ENCODE assay signal across 8 mouse cellular contexts in the genomic region with DNA sequence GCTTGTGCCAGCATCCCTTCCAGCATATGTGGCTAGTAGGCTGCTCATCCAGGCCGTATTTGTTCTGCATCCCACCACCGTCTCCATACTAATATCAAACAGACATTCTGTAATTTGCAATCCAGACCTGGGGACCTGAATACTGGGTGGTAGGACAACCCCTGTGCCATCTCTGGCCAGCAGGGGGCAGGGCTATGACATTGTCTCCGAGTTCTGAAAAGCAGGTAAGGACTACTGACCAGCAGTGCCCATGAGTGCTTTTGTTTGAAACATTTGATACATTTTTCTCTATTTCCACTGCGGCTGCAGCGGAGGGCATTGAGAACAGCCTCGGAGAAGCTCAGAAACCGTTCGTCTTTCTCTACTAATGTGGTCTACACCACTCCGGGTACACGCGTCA. TPM values are rescaled to one million over a fixed set of nuclear protein-coding genes. Genes with fewer than 3 reads are reported as not detected.
DNase-seq lines count a peak whose midpoint lies in the region; ATAC-seq and TF ChIP-seq lines count a peak whose summit lies in the region.

No protein-coding gene starts in this region.

- no peak overlapping the region for H3K4me3 ChIP-seq in hindbrain, embryonic 10.5 days
- no peak overlapping the region for H3K4me3 ChIP-seq in hindbrain, embryonic 14.5 days (replicated peaks; ENCODE audit: low read length)
- H3K4me3 ChIP-seq in ES-Bruce4 (ENCODE audit: low read depth, low read length): no peak overlapping the region

- no peak overlapping the region for H3K4me2 ChIP-seq in hindbrain, embryonic 14.5 days (replicated peaks)

- no peak for TF ChIP-seq EP300 in ES-Bruce4 (IDR thresholded peaks at IDR 0.05; ENCODE audit: insufficient read depth, low read depth, low read length)

- DNase-seq in hindbrain, embryonic 10.5 days (ENCODE audit: low spot score): peak; percentile 21
- DNase-seq in hindbrain, embryonic 14.5 days (ENCODE audit: low spot score): no peak
- peak; percentile 31 for DNase-seq in embryo, embryonic 10.5 days (ENCODE audit: low spot score)
- peak; percentile 49 for DNase-seq in lung, postnatal 14 days
- no peak for DNase-seq in urinary bladder, postnatal 36 days (ENCODE audit: low spot score in 2 of 2)
- DNase-seq in urinary bladder, postnatal 25 days (ENCODE audit: low spot score): no peak
- DNase-seq in right cerebral cortex, postnatal 14 days: no peak

- no peaks in the 10 kb centered on the region for H3K27me3 ChIP-seq in hindbrain, embryonic 10.5 days (ENCODE audit: insufficient read depth, poor library complexity, severe bottlenecking)
- no peaks in the 10 kb centered on the region for H3K27me3 ChIP-seq in hindbrain, embryonic 14.5 days (ENCODE audit: control insufficient read depth, insufficient read depth, low read length)
- H3K27me3 ChIP-seq in ES-Bruce4 (ENCODE audit: control insufficient read depth, insufficient read depth, low read length, poor library complexity, severe bottlenecking): no peaks in the 10 kb centered on the region

- no peak for ATAC-seq in hindbrain, embryonic 14.5 days (ENCODE audit: low FRiP score)

- H3K27ac ChIP-seq in hindbrain, embryonic 10.5 days: no peak overlapping the region
- no peak overlapping the region for H3K27ac ChIP-seq in hindbrain, embryonic 14.5 days
- H3K27ac ChIP-seq in ES-Bruce4 (ENCODE audit: insufficient read depth, low read length): no peak overlapping the region

- 88% methylated on average over 11 of the region's 11 CpGs for WGBS in hindbrain, embryonic 10.5 days
- 89% methylated on average over 11 of the region's 11 CpGs for WGBS in hindbrain, embryonic 14.5 days

- TF ChIP-seq POLR2A in ES-Bruce4 (IDR thresholded peaks at IDR 0.05; ENCODE audit: insufficient read depth, low read length): no peak

- peaks cover 5% of the 10 kb centered on the region; the same call in 1 of the 2 replicates for H3K4me1 ChIP-seq in hindbrain, embryonic 10.5 days (replicated peaks)
- no peaks in the 10 kb centered on the region for H3K4me1 ChIP-seq in hindbrain, embryonic 14.5 days (replicated peaks; ENCODE audit: control insufficient read depth, insufficient read depth, low read length)
- H3K4me1 ChIP-seq in ES-Bruce4 (ENCODE audit: control insufficient read depth, insufficient read depth, low read length): no peaks in the 10 kb centered on the region

- peak; percentile 59 for TF ChIP-seq CTCF in ES-Bruce4 (IDR thresholded peaks at IDR 0.05; ENCODE audit: low read depth, low read length)

- no peaks in the 10 kb centered on the region for H3K36me3 ChIP-seq in hindbrain, embryonic 10.5 days
- peaks cover 16% of the 10 kb centered on the region for H3K36me3 ChIP-seq in hindbrain, embryonic 14.5 days (replicated peaks; ENCODE audit: control insufficient read depth, insufficient read depth)
- no peaks in the 10 kb centered on the region for H3K36me3 ChIP-seq in ES-Bruce4 (ENCODE audit: control insufficient read depth, insufficient read depth, low read length, poor library complexity, severe bottlenecking)

- no peak overlapping the region for H3K9ac ChIP-seq in hindbrain, embryonic 14.5 days
- H3K9ac ChIP-seq in ES-Bruce4 (ENCODE audit: low read depth, poor library complexity, severe bottlenecking): no peak overlapping the region

- no peaks in the 10 kb centered on the region for H3K9me3 ChIP-seq in hindbrain, embryonic 10.5 days
- no peaks in the 10 kb centered on the region for H3K9me3 ChIP-seq in hindbrain, embryonic 14.5 days (ENCODE audit: control insufficient read depth, low read length)
- no peaks in the 10 kb centered on the region for H3K9me3 ChIP-seq in ES-Bruce4 (replicated peaks; ENCODE audit: control insufficient read depth, insufficient read depth, low read length, poor library complexity, severe bottlenecking)

RNA-seq across cellular contexts. Expression of a gene that starts 44.0 kb away (rescaled TPM):
- not detected in 2 replicates for polyA plus RNA-seq in hindbrain, embryonic 10.5 days (2016; fragmentation: Nextera tagmentation; extraction: Ambion mirVana)
- not detected in 2 replicates for polyA plus RNA-seq in hindbrain, embryonic 14.5 days (2014; fragmentation: Nextera tagmentation; extraction: Ambion mirVana)
- not detected in 2 replicates for polyA plus RNA-seq in ES-Bruce4 (2011; ENCODE audit: insufficient read depth, insufficient read length, low read depth, missing spikeins)

RNA-seq across cellular contexts. Expression of a gene that starts 53.2 kb away (rescaled TPM):
- polyA plus RNA-seq in hindbrain, embryonic 10.5 days (2016; fragmentation: Nextera tagmentation; extraction: Ambion mirVana): 0.16 TPM in 1 of 2 replicates, not detected in the other
- polyA plus RNA-seq in hindbrain, embryonic 14.5 days (2014; fragmentation: Nextera tagmentation; extraction: Ambion mirVana): not detected in 2 replicates
- not detected in 2 replicates for polyA plus RNA-seq in ES-Bruce4 (2011; ENCODE audit: insufficient read depth, insufficient read length, low read depth, missing spikeins)

Comparison
In these comparisons a context has a peak if more than half of its experiments do, and no peak if none do; other contexts are left out.
1. DNase-seq: peak in hindbrain, embryonic 10.5 days (single experiment), embryo, embryonic 10.5 days (single experiment) and lung, postnatal 14 days (single experiment); none in hindbrain, embryonic 14.5 days (single experiment), urinary bladder, postnatal 36 days (0 of 2), urinary bladder, postnatal 25 days (single experiment) and right cerebral cortex, postnatal 14 days (single experiment).